Mouse (Mus musculus) hindbrain, embryonic 14.5 days (tissue): ENCODE measurements around the gene Prpf4b. TPM values are rescaled to one million over a fixed set of nuclear protein-coding genes. Genes with fewer than 3 reads are reported as not detected.
A peak's percentile ranks its signal among the peaks of the same experiment; 100 is the strongest.

Source experiments
- ATAC-seq: fragments of 200-750 bp; cut with Nextera tagmentation; 2 replicates; pipeline ENCODE4 v1.8.0; 2017; ENCODE audit warnings: moderate number of reproducible peaks, mild to moderate bottlenecking, moderate TSS enrichment, moderate library complexity; ENCODE audit not compliant: low FRiP score
- DNase-seq: peaks from one replicate; pipeline ENCODE4 v3.0.0-alpha.2; 2015; ENCODE audit warnings: low spot score
- H3K27ac ChIP-seq: fragments of 300-500 bp; sonication (generic); 2 replicates; pipeline ENCODE4 v1.5.1; 2014; ENCODE audit warnings: mild to moderate bottlenecking, moderate library complexity
- H3K27me3 ChIP-seq: fragments of 300-500 bp; sonication (generic); 2 replicates; pipeline ENCODE4 v1.6.1; 2014; ENCODE audit warnings: mild to moderate bottlenecking, low read length, mixed read lengths; ENCODE audit not compliant: control insufficient read depth, insufficient read depth
- H3K36me3 ChIP-seq: fragments of 300-500 bp; sonication (generic); replicated peaks from 2 replicates; pipeline ENCODE4 v1.6.1; 2014; ENCODE audit not compliant: control insufficient read depth, insufficient read depth
- H3K4me1 ChIP-seq: fragments of 300-500 bp; sonication (generic); replicated peaks from 2 replicates; pipeline ENCODE4 v1.6.1; 2014; ENCODE audit warnings: antibody characterized with exemption, low read length, mixed read lengths; ENCODE audit not compliant: control insufficient read depth, insufficient read depth
- H3K4me2 ChIP-seq: fragments of 300-500 bp; sonication (generic); replicated peaks from 2 replicates; pipeline ENCODE4 v1.6.1; 2014; ENCODE audit warnings: mild to moderate bottlenecking, moderate library complexity
- H3K4me3 ChIP-seq: fragments of 300-500 bp; sonication (generic); replicated peaks from 2 replicates; pipeline ENCODE4 v1.5.1; 2014; ENCODE audit warnings: mild to moderate bottlenecking, low read length
- H3K9ac ChIP-seq: fragments of 300-500 bp; sonication (generic); 2 replicates; pipeline ENCODE4 v1.6.1; 2014
- H3K9me3 ChIP-seq: fragments of 300-500 bp; sonication (generic); 2 replicates; pipeline ENCODE4 v1.6.1; 2016; ENCODE audit warnings: low read length; ENCODE audit not compliant: control insufficient read depth
- WGBS: fragments of 180-500 bp; shearing (Covaris S2); extraction: QIAGEN DNeasy Blood & Tissue Kit; methylation state at CpG from one replicate; pipeline ENCODE4 v1.1.7; 2014; 5-methylcytosine and 5-hydroxymethylcytosine counted together
- polyA plus RNA-seq: library from polyadenylated mRNA; unstranded; fragments of >200 nt; fragmentation: Nextera tagmentation; extraction: Ambion mirVana; gene quantifications from 2 replicates; pipeline ENCODE4 v1.2.1, GENCODE M21; 2014

The Prpf4b gene
- 65.1 and 71.7 TPM in 2 replicates for polyA plus RNA-seq

GRCm38 (mm10) chr13:34875166-34875710, at the start of gene Prpf4b:
Gene Prpf4b, plus strand, starts transcription at chr13:34875302.
- peak within 1 kb of the TSS; percentile 93 for H3K4me2 ChIP-seq
- H3K36me3 ChIP-seq, result no peaks in the 10 kb centered on the region
- peak; percentile 88 for ATAC-seq
- peak within 1 kb of the TSS; percentile 82 for H3K4me3 ChIP-seq
- no peaks in the 10 kb centered on the region for H3K27me3 ChIP-seq
- DNase-seq, result peak; percentile 92
- peaks cover 28% of the 10 kb centered on the region for H3K4me1 ChIP-seq
- H3K27ac ChIP-seq, result peak within 1 kb of the TSS; percentile 94
- no peaks in the 10 kb centered on the region for H3K9me3 ChIP-seq
- H3K9ac ChIP-seq, result peak within 1 kb of the TSS; percentile 87
- WGBS, result 1% methylated on average over 40 of the region's 40 CpGs

DNA sequence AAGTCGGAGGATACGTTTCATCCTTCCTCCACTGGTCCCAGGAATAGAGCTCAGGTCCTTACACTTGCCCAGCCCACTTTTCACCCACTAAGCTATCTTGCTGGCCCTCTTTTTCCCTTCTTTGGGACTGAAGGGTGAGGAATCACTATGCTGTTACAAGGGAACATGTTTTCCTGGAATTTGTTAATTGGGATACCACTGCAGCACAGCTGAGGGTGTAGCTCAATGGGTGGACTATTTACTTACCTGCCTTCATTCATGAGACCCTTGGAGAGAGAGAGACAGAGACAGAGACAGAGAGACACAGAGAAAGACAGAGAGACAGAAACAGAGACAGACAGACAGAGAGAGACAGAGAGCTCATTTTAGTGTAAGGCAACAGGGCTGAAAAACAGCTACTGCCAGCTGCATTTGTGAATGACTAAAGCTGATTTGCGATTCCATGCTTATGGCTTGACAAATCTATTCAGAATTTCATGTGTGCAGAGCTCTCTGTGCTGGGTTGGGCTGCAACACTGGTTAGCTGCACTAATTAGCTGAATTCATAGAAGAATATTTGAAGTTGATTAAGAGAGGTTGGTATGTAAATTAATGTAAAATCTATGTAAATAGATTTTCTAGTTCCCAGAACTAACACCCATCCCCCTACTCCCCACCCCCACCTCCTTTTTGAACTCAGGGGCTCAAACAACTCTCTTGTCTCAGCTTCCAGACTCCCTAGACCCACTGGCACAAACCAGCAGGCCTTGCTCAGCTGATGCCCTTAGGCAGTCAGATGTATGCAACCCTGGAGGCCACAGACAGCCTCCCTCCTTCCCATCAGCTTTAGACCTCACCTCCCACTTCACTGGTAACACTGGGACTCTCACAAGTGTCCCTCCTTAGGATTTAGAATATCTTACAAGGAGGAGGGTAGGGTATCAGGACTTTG, 48.1 kb upstream of the Prpf4b start:
- ATAC-seq (peak; percentile 46; the same call in 1 of the 2 replicates), DNase-seq (no peak)
- no peaks in the 10 kb centered on the region for H3K9me3 ChIP-seq
- no peak overlapping the region for H3K4me3 ChIP-seq
- no peak overlapping the region for H3K4me2 ChIP-seq
- H3K27ac ChIP-seq, result no peak overlapping the region
- no peaks in the 10 kb centered on the region for H3K4me1 ChIP-seq
- no peaks in the 10 kb centered on the region for H3K36me3 ChIP-seq
- WGBS, result 69% methylated on average over 3 of the region's 3 CpGs
- H3K27me3 ChIP-seq, result no peaks in the 10 kb centered on the region
- H3K9ac ChIP-seq, result no peak overlapping the region

- H3K4me1 ChIP-seq, result no peaks in the 10 kb centered on the region
- no peaks in the 10 kb centered on the region for H3K9me3 ChIP-seq
- H3K4me3 ChIP-seq, result no peak overlapping the region
- no peak for ATAC-seq
- DNase-seq, result no peak
- no peaks in the 10 kb centered on the region for H3K36me3 ChIP-seq
- H3K27ac ChIP-seq, result no peak overlapping the region
- no peak overlapping the region for H3K9ac ChIP-seq
- H3K4me2 ChIP-seq, result no peak overlapping the region
- H3K27me3 ChIP-seq, result no peaks in the 10 kb centered on the region
- 68% methylated on average over 10 of the region's 10 CpGs for WGBS
These were observed 46.9 kb upstream of the Prpf4b start for GRCm38 (mm10) chr13:34827988-34828882.

DNA sequence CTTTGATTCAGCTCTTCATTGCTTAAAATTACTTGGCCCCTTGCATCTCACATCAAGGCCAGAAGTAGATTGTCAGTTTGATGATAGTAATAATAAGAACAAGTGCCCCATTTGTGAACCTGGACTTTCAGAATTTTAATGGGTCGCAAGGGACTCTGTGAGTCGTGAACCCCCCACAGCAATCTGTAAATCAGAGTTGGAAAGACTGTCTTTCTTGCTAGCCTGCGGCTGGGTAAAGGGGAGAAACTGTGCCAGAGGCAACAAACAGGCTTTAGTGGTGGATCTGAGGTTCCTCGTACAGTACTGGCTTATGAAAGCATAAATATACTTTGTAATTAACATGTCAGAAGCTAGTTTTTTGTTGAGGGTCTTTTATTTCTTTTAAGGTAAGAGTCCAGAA, 32.3 kb upstream of the Prpf4b start:
- no peaks in the 10 kb centered on the region for H3K27me3 ChIP-seq
- no peak for ATAC-seq
- no peak overlapping the region for H3K4me3 ChIP-seq
- H3K9ac ChIP-seq, result no peak overlapping the region
- no peak overlapping the region for H3K27ac ChIP-seq
- H3K9me3 ChIP-seq, result no peaks in the 10 kb centered on the region
- no peak overlapping the region for H3K4me2 ChIP-seq
- H3K4me1 ChIP-seq, result no peaks in the 10 kb centered on the region
- 91% methylated on average over 4 of the region's 4 CpGs for WGBS
- H3K36me3 ChIP-seq, result no peaks in the 10 kb centered on the region
- no peak for DNase-seq

GRCm38 (mm10) chr13:34850759-34851158, 24.3 kb upstream of the Prpf4b start:
- DNase-seq (no peak), ATAC-seq (no peak)
- Histone ChIP-seq H3K36me3 (no peaks in the 10 kb centered on the region), H3K9me3 (peaks cover 21% of the 10 kb centered on the region), H3K9ac (no peak overlapping the region), H3K4me2 (no peak overlapping the region), H3K27ac (no peak overlapping the region), H3K27me3 (no peaks in the 10 kb centered on the region), H3K4me3 (no peak overlapping the region), H3K4me1 (no peaks in the 10 kb centered on the region)
- WGBS, result 93% methylated on average over 3 of the region's 3 CpGs

- Histone ChIP-seq H3K4me3 (no peak overlapping the region), H3K27ac (no peak overlapping the region), H3K4me1 (no peaks in the 10 kb centered on the region), H3K27me3 (no peaks in the 10 kb centered on the region), H3K9me3 (peaks cover 21% of the 10 kb centered on the region), H3K36me3 (no peaks in the 10 kb centered on the region), H3K9ac (no peak overlapping the region), H3K4me2 (no peak overlapping the region)
- no peak for ATAC-seq
- 68% methylated on average over 5 of the region's 5 CpGs for WGBS
- DNase-seq, result no peak
These were observed 23.8 kb upstream of the Prpf4b start for GRCm38 (mm10) chr13:34851191-34851784.

DNA sequence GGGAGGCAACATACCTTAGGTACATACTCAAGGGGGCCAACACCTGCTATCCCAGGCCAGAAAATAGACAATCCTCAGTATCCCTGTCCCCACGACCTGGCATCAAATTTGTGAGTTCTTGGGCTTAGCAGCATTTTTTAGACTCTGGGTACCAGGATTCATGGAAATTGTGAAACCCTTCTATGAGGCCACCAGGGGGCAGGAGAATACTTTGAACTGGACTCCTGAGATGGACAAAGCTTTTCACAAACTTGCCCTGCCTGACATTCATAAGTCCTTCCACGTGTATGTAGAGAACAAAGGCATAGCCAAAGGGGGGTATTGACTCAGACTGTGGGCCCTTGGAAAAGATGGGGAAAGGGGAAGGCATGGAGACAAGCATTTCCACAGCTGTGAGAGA, 17.6 kb upstream of the Prpf4b start:
- H3K27me3 ChIP-seq, result no peaks in the 10 kb centered on the region
- ATAC-seq (no peak), DNase-seq (no peak)
- no peak overlapping the region for H3K4me2 ChIP-seq
- 32% methylated on average over 2 of the region's 2 CpGs for WGBS
- H3K4me3 ChIP-seq, result no peak overlapping the region
- H3K27ac ChIP-seq, result no peak overlapping the region
- no peaks in the 10 kb centered on the region for H3K4me1 ChIP-seq
- peaks cover 21% of the 10 kb centered on the region for H3K9me3 ChIP-seq
- no peaks in the 10 kb centered on the region for H3K36me3 ChIP-seq
- H3K9ac ChIP-seq, result no peak overlapping the region

- H3K36me3 ChIP-seq, result no peaks in the 10 kb centered on the region
- no peak for DNase-seq
- no peaks in the 10 kb centered on the region for H3K4me1 ChIP-seq
- H3K9me3 ChIP-seq, result peaks cover 8% of the 10 kb centered on the region
- no peak for ATAC-seq
- 86% methylated on average over 5 of the region's 5 CpGs for WGBS
- no peak overlapping the region for H3K4me3 ChIP-seq
- no peak overlapping the region for H3K9ac ChIP-seq
- no peak overlapping the region for H3K4me2 ChIP-seq
- no peak overlapping the region for H3K27ac ChIP-seq
- no peaks in the 10 kb centered on the region for H3K27me3 ChIP-seq
These were observed 15.7 kb upstream of the Prpf4b start for GRCm38 (mm10) chr13:34859406-34859805.
